Mouse (Mus musculus): Measurements from ENCODE around the gene Btaf1. TPM values are rescaled to one million over a fixed set of nuclear protein-coding genes. Genes with fewer than 3 reads are reported as not detected.

Btaf1 gene
- polyA plus RNA-seq (2014; fragmentation: Illumina TruSeq; extraction: RNeasy Lipid Tissue Mini Kit (QIAGEN cat#74804); ENCODE audit: low read depth, low replicate concordance) = 47.7 TPM

DNA sequence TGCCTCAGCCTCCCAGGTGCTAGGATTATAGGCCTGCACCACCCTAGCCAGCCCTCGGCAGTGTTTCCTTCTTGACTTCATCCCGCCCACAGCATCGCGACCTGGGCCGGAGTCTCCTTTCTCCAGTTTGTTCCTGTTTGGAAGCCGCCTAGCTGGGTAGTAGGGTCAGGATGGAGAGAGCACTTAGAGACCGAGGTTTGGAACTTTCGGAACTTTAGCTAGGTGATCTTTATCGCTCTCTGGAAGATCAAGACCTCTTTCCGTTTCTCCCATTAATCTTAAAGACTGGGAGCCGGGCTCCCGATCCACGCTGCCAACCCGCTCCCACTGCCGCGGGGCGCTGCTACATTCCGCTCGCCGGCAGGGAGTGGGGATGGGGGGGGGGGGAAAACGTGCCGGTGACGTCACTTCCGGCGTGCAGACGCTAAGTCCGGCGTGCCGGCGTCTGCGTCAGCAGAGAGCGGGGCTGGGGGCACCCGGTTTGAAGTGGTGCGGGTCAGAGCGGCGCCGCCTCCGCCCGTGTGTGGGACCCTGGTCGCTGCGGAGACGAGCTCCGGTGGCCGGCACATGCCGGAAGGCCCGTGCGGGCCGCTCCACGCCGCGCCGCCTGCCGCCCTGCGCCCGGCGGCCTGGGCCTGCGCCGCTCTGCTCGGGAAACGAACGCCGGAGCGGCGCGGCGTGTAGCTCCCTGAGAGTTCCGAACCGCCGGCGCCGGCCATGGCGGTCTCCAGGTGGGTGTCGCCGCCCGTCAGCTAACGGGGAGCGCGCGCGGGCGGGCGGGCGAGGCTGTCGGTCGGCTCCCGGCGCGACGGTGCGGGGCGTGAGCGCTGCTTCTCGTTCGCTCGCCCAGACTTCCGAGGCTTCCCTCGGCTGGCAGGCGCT is at the start of gene Btaf1:
Gene Btaf1, plus strand, starts transcription at position 409 of the 882 bp plus-strand sequence.

DNA sequence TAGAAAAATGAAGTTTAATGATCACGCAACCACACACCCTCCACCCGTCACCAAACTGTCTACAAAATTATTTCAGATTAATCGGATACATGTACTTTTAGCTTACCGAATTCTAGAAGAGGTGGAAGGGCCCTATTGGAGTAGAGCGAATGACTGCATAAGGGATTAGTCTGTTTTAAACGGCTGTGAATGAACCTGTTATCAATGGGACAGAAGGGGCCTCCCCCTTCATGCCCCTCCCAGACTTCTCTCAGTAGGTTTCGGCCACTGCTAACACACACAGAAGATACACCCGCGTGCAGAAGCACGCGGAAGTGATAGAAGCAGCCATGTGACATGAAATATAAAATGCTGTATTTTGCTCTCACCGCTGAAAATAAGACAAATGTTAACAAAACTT is 6.4 kb upstream of the Btaf1 start, which contains the start of gene Fgfbp3:
Gene Fgfbp3, minus strand, starts transcription at position 150 of the 400 bp plus-strand sequence.

Other genes starting within 250 kb of the Btaf1 start
- 13.2 TPM for gene Ppp1r3c, start 189.4 kb upstream of the Btaf1 start, polyA plus RNA-seq (2014; fragmentation: Illumina TruSeq; extraction: RNeasy Lipid Tissue Mini Kit (QIAGEN cat#74804); ENCODE audit: low read depth, low replicate concordance)
- 183 TPM for gene Tnks2, start 91.8 kb upstream of the Btaf1 start, polyA plus RNA-seq (2014; fragmentation: Illumina TruSeq; extraction: RNeasy Lipid Tissue Mini Kit (QIAGEN cat#74804); ENCODE audit: low read depth, low replicate concordance)
- 6.4 TPM for gene Fgfbp3, start 6.5 kb upstream of the Btaf1 start, polyA plus RNA-seq (2014; fragmentation: Illumina TruSeq; extraction: RNeasy Lipid Tissue Mini Kit (QIAGEN cat#74804); ENCODE audit: low read depth, low replicate concordance)